Mouse (Mus musculus): ENCODE data around the gene Gm12166. TPM values are rescaled to one million over a fixed set of nuclear protein-coding genes. Genes with fewer than 3 reads are reported as not detected.

Gm12166 gene
- polyA plus RNA-seq, 1 experiment from 2014 or later: 3.5 TPM

DNA sequence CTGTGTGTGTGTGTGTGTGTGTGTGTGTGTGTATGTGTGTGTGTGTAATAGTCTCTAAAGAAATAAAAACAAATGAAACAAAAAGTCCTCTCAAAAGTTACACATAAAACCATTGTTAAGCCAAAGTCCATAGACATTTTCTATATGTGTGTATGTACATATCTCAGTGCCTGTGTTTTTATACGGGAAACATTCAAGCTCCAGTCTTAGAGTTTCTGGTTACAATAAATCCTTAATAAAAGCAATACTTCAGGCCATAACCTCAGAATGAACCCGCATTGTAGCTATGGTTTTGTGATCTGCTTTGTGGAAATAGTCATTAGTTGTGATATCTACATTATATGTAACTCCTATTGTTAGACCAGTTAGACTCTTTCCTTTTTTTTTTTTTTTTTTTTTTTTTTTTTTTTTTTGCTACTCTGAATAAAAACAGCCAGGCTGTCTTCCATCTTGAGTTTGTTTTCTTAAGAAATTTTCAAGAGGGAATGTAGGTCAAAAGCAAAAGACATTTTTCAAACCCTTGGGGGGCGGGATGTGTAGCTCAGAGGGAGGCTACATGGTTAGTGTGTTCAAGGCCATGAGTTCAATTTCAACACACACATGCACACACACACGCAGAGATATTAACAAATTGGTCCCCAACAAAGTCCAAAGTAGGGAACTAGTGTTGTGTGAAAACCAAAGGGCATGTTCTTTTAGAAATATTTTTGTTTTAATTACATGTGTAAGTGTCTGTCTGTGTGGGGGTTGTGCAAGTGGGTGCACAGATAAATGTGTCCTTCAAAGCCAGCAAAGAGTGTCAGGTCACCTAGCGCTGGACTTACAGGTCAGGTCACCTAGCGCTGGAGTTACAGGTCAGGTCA is 23.9 kb downstream of the Gm12166 start:
- Histone ChIP-seq H3K27me3 (ENCODE audit: control insufficient read depth, insufficient read depth, low read length) (no peaks in the 10 kb centered on the region), H3K4me1 (ENCODE audit: control insufficient read depth, insufficient read depth, low read length) (peaks cover 5% of the 10 kb centered on the region; the same call in 1 of the 2 replicates), H3K27ac (ENCODE audit: low read length) (no peak overlapping the region), H3K4me2 (replicated peaks; ENCODE audit: low read depth, low read length) (no peak overlapping the region), H3K9me3 (ENCODE audit: control insufficient read depth, low read depth, low read length) (no peaks in the 10 kb centered on the region), H3K36me3 (ENCODE audit: control insufficient read depth, insufficient read depth, low read length) (no peaks in the 10 kb centered on the region), H3K9ac (replicated peaks; ENCODE audit: low read depth, low read length) (no peak overlapping the region), H3K4me3 (ENCODE audit: low read depth, low read length) (no peak overlapping the region)
- no peak for ATAC-seq (ENCODE audit: insufficient number of reproducible peaks, insufficient read depth, low FRiP score, low read depth)
- WGBS: 71% methylated on average over 6 of the region's 6 CpGs

DNA sequence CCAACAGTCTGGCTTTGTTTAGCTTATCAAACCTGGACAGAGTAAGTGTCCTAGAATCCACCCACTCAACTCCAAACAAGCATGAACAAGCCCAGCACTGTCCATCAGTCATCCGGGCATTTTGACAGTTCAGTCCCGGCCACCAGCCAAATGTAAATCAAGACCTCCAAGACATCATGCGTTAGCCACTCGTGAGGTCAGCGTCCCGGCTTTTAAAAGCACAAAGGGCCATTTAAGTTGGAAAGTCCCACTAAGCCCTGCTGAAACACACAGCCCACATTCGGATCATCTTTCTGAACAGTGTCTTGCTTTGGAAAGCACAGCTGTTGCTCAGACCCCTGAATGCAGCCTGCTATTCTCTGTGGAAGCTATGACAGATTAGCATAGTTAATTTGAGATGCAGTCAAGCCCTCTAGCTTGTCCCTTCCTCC is 26.1 kb downstream of the Gm12166 start:
- Histone ChIP-seq H3K36me3 (ENCODE audit: control insufficient read depth, insufficient read depth, low read length) (no peaks in the 10 kb centered on the region), H3K27ac (ENCODE audit: low read length) (peak overlapping the region; percentile 52; the same call in 1 of the 2 replicates), H3K9me3 (ENCODE audit: control insufficient read depth, low read depth, low read length) (no peaks in the 10 kb centered on the region), H3K27me3 (ENCODE audit: control insufficient read depth, insufficient read depth, low read length) (no peaks in the 10 kb centered on the region), H3K9ac (replicated peaks; ENCODE audit: low read depth, low read length) (no peak overlapping the region), H3K4me2 (replicated peaks; ENCODE audit: low read depth, low read length) (no peak overlapping the region), H3K4me1 (ENCODE audit: control insufficient read depth, insufficient read depth, low read length) (peaks cover 5% of the 10 kb centered on the region; the same call in 1 of the 2 replicates), H3K4me3 (ENCODE audit: low read depth, low read length) (no peak overlapping the region)
- peak; percentile 60; the same call in 1 of the 2 replicates for ATAC-seq (ENCODE audit: insufficient number of reproducible peaks, insufficient read depth, low FRiP score, low read depth)
- 10% methylated on average over 7 of the region's 7 CpGs for WGBS

DNA sequence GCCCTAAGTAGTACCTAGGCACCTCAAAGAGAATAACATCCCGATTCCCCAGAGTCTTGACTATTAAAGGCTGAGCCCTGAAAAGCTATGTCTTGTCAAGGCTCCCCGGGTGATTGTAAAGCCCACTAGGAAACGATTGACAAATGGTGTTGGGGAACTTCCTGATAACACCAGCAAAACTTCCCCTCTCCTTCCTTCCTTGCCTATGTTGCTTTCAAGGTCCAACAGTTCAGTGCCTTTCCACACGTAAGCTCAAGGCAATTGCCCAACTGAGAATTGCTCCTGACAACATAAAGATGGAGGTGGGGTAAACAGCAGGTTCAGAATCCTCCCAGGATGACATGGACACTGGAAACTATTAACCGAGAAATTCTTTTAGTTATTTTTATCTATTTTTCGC is 29.1 kb downstream of the Gm12166 start:
- H3K4me2 ChIP-seq (replicated peaks; ENCODE audit: low read depth, low read length): no peak overlapping the region
- no peak overlapping the region for H3K27ac ChIP-seq (ENCODE audit: low read length)
- H3K27me3 ChIP-seq (ENCODE audit: control insufficient read depth, insufficient read depth, low read length): no peaks in the 10 kb centered on the region
- H3K4me3 ChIP-seq (ENCODE audit: low read depth, low read length): no peak overlapping the region
- H3K4me1 ChIP-seq (ENCODE audit: control insufficient read depth, insufficient read depth, low read length): peaks cover 5% of the 10 kb centered on the region; the same call in 1 of the 2 replicates
- 81% methylated on average over 6 of the region's 6 CpGs for WGBS
- no peaks in the 10 kb centered on the region for H3K9me3 ChIP-seq (ENCODE audit: control insufficient read depth, low read depth, low read length)
- no peak for ATAC-seq (ENCODE audit: insufficient number of reproducible peaks, insufficient read depth, low FRiP score, low read depth)
- no peak overlapping the region for H3K9ac ChIP-seq (replicated peaks; ENCODE audit: low read depth, low read length)
- H3K36me3 ChIP-seq (ENCODE audit: control insufficient read depth, insufficient read depth, low read length): no peaks in the 10 kb centered on the region

DNA sequence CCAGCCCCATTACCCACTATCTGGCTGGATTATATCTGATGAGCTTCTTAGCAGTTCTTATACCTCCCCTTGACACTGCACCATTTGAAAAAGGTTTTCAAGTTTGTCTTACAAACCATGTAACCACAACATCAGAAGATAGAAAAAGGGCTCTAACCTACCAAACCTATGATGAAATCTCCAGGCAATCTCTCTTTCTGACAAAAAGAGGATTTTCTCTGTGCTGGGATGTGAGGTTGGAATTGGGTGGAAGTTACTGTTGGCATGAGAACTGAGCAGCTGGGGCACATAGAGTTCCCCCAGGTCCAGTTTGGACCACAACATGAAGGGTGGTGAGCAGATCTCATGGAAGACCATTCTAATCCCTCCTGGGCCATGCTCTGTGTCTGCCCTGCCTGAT is 30.3 kb downstream of the Gm12166 start:
- H3K27me3 ChIP-seq (ENCODE audit: control insufficient read depth, insufficient read depth, low read length): no peaks in the 10 kb centered on the region
- no peaks in the 10 kb centered on the region for H3K9me3 ChIP-seq (ENCODE audit: control insufficient read depth, low read depth, low read length)
- H3K9ac ChIP-seq (replicated peaks; ENCODE audit: low read depth, low read length): no peak overlapping the region
- H3K4me2 ChIP-seq (replicated peaks; ENCODE audit: low read depth, low read length): no peak overlapping the region
- no peak for ATAC-seq (ENCODE audit: insufficient number of reproducible peaks, insufficient read depth, low FRiP score, low read depth)
- no peaks in the 10 kb centered on the region for H3K36me3 ChIP-seq (ENCODE audit: control insufficient read depth, insufficient read depth, low read length)
- peaks cover 5% of the 10 kb centered on the region; the same call in 1 of the 2 replicates for H3K4me1 ChIP-seq (ENCODE audit: control insufficient read depth, insufficient read depth, low read length)
- no peak overlapping the region for H3K27ac ChIP-seq (ENCODE audit: low read length)
- H3K4me3 ChIP-seq (ENCODE audit: low read depth, low read length): no peak overlapping the region

DNA sequence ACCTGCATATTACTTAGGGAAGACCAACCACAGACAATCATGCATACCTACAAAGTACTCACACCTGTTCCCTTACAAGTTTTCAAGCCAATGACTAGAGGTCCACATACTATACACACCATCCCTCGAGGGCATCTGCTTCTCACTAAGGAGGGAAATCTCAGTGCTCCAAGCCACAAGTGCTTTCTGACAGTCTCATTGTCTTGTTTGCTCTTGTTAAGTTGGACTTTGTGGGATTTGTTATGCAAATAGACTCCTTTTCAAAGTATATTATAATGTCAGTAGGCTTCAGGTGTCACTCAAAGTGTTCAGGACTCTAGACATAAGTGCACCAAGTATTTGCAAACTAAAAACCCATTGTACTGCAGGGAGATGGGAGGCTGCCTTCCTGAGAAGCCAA is 31.9 kb downstream of the Gm12166 start:
- no peak overlapping the region for H3K9ac ChIP-seq (replicated peaks; ENCODE audit: low read depth, low read length)
- 83% methylated on average over 1 of the region's 1 CpGs for WGBS
- H3K4me3 ChIP-seq (ENCODE audit: low read depth, low read length): no peak overlapping the region
- H3K27me3 ChIP-seq (ENCODE audit: control insufficient read depth, insufficient read depth, low read length): no peaks in the 10 kb centered on the region
- H3K4me1 ChIP-seq (ENCODE audit: control insufficient read depth, insufficient read depth, low read length): no peaks in the 10 kb centered on the region
- H3K9me3 ChIP-seq (ENCODE audit: control insufficient read depth, low read depth, low read length): no peaks in the 10 kb centered on the region
- no peak overlapping the region for H3K27ac ChIP-seq (ENCODE audit: low read length)
- no peak for ATAC-seq (ENCODE audit: insufficient number of reproducible peaks, insufficient read depth, low FRiP score, low read depth)
- H3K4me2 ChIP-seq (replicated peaks; ENCODE audit: low read depth, low read length): no peak overlapping the region
- no peaks in the 10 kb centered on the region for H3K36me3 ChIP-seq (ENCODE audit: control insufficient read depth, insufficient read depth, low read length)

DNA sequence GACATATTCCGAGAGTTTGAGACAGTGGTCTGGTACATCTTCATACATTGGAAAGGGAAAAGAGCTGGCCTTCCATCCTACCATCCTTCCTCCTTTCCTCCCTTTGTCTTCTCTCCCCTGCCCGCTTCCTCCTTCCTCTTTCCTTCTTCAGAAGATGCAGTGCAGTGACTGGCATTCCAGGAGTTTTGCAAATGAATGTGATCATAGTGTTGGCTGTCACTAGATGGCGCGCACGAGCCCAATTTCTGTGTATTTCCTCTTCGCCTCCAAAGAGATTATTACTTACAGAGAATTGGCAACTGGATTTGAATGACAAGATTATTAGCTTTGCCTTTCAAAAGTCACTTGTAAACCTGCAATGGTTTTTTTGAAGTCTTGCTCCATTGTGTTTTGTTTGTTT is 36.1 kb downstream of the Gm12166 start:
- H3K36me3 ChIP-seq (ENCODE audit: control insufficient read depth, insufficient read depth, low read length): no peaks in the 10 kb centered on the region
- H3K4me1 ChIP-seq (ENCODE audit: control insufficient read depth, insufficient read depth, low read length): no peaks in the 10 kb centered on the region
- 15% methylated on average over 6 of the region's 6 CpGs for WGBS

More for the DNA sequence above, 36.1 kb downstream of the Gm12166 start:
- Histone ChIP-seq H3K9ac (replicated peaks; ENCODE audit: low read depth, low read length) (no peak overlapping the region), H3K9me3 (ENCODE audit: control insufficient read depth, low read depth, low read length) (no peaks in the 10 kb centered on the region), H3K4me2 (replicated peaks; ENCODE audit: low read depth, low read length) (no peak overlapping the region), H3K27me3 (ENCODE audit: control insufficient read depth, insufficient read depth, low read length) (no peaks in the 10 kb centered on the region), H3K4me3 (ENCODE audit: low read depth, low read length) (no peak overlapping the region), H3K27ac (ENCODE audit: low read length) (no peak overlapping the region)
- ATAC-seq (ENCODE audit: insufficient number of reproducible peaks, insufficient read depth, low FRiP score, low read depth): no peak

Small RNA genes lying within 50 kb of the gene (microRNA-seq; reads per million reads assigned to microRNA genes)
- not detected for gene Mir8100

Other genes with a start within 250 kb of the Gm12166 start
- 65.2 and 68.0 TPM in 2 replicates for gene Clint1, start 200.3 kb downstream of the Gm12166 start, polyA plus RNA-seq (2014; fragmentation: Nextera tagmentation; extraction: Ambion mirVana)
- gene Lsm11, start 107.4 kb downstream of the Gm12166 start, polyA plus RNA-seq (2014; fragmentation: Nextera tagmentation; extraction: Ambion mirVana): 9.2 and 9.9 TPM in 2 replicates
- gene Thg1l, start 96.8 kb downstream of the Gm12166 start, polyA plus RNA-seq (2014; fragmentation: Nextera tagmentation; extraction: Ambion mirVana): 13.7 and 14.5 TPM in 2 replicates
- gene Sox30, start 72.0 kb downstream of the Gm12166 start, polyA plus RNA-seq (2014; fragmentation: Nextera tagmentation; extraction: Ambion mirVana): 0.23 TPM in 1 of 2 replicates, not detected in the other
- gene Adam19, start 3.7 kb upstream of the Gm12166 start, polyA plus RNA-seq (2014; fragmentation: Nextera tagmentation; extraction: Ambion mirVana): 23.6 and 26.8 TPM in 2 replicates
- 4.0 and 5.1 TPM in 2 replicates for gene Nipal4, start 114.2 kb upstream of the Gm12166 start, polyA plus RNA-seq (2014; fragmentation: Nextera tagmentation; extraction: Ambion mirVana)
- gene Fndc9, start 183.2 kb upstream of the Gm12166 start, polyA plus RNA-seq (2014; fragmentation: Nextera tagmentation; extraction: Ambion mirVana): 0.18 and 0.35 TPM in 2 replicates